Mouse (Mus musculus) lung, embryonic 14.5 days (tissue): ENCODE measurements at regions not wholly inside any gene's neighbourhood (a gene's known extent, or its start where the extent isn't known, plus 50 kb on each side); places are given as distances from the start of the nearest gene placed in this dataset.
A peak's percentile ranks its signal among the peaks of the same experiment; 100 is the strongest.

Source experiments
- ATAC-seq: fragments of 200-750 bp; cut with Nextera tagmentation; 2 replicates; pipeline ENCODE4 v1.8.0; 2017; ENCODE audit warnings: mild to moderate bottlenecking, moderate TSS enrichment, moderate library complexity; ENCODE audit not compliant: insufficient read depth
- DNase-seq: peaks from one replicate; pipeline ENCODE4 v3.0.0-alpha.2; 2015
- H3K27ac ChIP-seq: fragments of 300-500 bp; sonication (generic); 2 replicates; pipeline ENCODE4 v1.5.1; 2014; ENCODE audit warnings: low read depth, mild to moderate bottlenecking, moderate library complexity
- H3K27me3 ChIP-seq: fragments of 300-500 bp; sonication (generic); 2 replicates; pipeline ENCODE4 v1.6.1; 2014; ENCODE audit warnings: low read length, control low read depth; ENCODE audit not compliant: insufficient read depth
- H3K36me3 ChIP-seq: fragments of 300-500 bp; sonication (generic); 2 replicates; pipeline ENCODE4 v1.6.1; 2014; ENCODE audit warnings: control low read depth; ENCODE audit not compliant: insufficient read depth
- H3K4me1 ChIP-seq: fragments of 300-500 bp; sonication (generic); 2 replicates; pipeline ENCODE4 v1.6.1; 2014; ENCODE audit warnings: antibody characterized with exemption, control low read depth; ENCODE audit not compliant: insufficient read depth
- H3K4me2 ChIP-seq: fragments of 300-500 bp; sonication (generic); 2 replicates; pipeline ENCODE4 v1.6.1; 2014; ENCODE audit warnings: mild to moderate bottlenecking
- H3K4me3 ChIP-seq: fragments of 300-500 bp; sonication (generic); 2 replicates; pipeline ENCODE4 v1.5.1; 2014; ENCODE audit warnings: low read depth, low read length
- H3K9ac ChIP-seq: fragments of 300-500 bp; sonication (generic); 2 replicates; pipeline ENCODE4 v1.6.1; 2014
- H3K9me3 ChIP-seq: fragments of 300-500 bp; sonication (generic); 2 replicates; pipeline ENCODE4 v1.6.1; 2016; ENCODE audit warnings: low read depth, low read length, control low read depth
- CTCF ChIP-seq: IDR thresholded peaks from 2 replicates; pipeline ENCODE4 v1.5.1; 2016; ENCODE audit warnings: antibody characterized with exemption, low read depth
- WGBS: fragments of 180-500 bp; shearing (Covaris S2); extraction: QIAGEN DNeasy Blood & Tissue Kit; methylation state at CpG from one replicate; pipeline ENCODE4 v1.1.7; 2014; 5-methylcytosine and 5-hydroxymethylcytosine counted together

- Histone ChIP-seq H3K9me3 (no peaks in the 10 kb centered on the region), H3K27me3 (no peaks in the 10 kb centered on the region), H3K4me2 (no peak overlapping the region), H3K36me3 (no peaks in the 10 kb centered on the region), H3K4me1 (no peaks in the 10 kb centered on the region), H3K27ac (no peak overlapping the region), H3K9ac (no peak overlapping the region), H3K4me3 (no peak overlapping the region)
- TF ChIP-seq CTCF = no peak
- ATAC-seq (no peak), DNase-seq (no peak)
These were observed 578.2 kb upstream of the Marcks start for GRCm38 (mm10) chr10:37716946-37717345.

- DNase-seq = peak; percentile 59
- Histone ChIP-seq H3K4me3 (no peak overlapping the region), H3K36me3 (no peaks in the 10 kb centered on the region), H3K27ac (no peak overlapping the region), H3K9ac (no peak overlapping the region), H3K4me1 (no peaks in the 10 kb centered on the region), H3K27me3 (no peaks in the 10 kb centered on the region), H3K9me3 (no peaks in the 10 kb centered on the region), H3K4me2 (no peak overlapping the region)
- TF ChIP-seq CTCF = no peak
- ATAC-seq = no peak
These were observed 572.7 kb upstream of the Marcks start for GRCm38 (mm10) chr10:37711459-37711858.

GRCm38 (mm10) chr10:37694041-37694690 lies 555.4 kb upstream of the Marcks start:
- no peak overlapping the region for H3K4me2 ChIP-seq
- H3K4me3 ChIP-seq = no peak overlapping the region
- no peak overlapping the region for H3K9ac ChIP-seq
- no peaks in the 10 kb centered on the region for H3K9me3 ChIP-seq
- DNase-seq (no peak), ATAC-seq (no peak)
- no peaks in the 10 kb centered on the region for H3K4me1 ChIP-seq
- no peaks in the 10 kb centered on the region for H3K27me3 ChIP-seq
- 69% methylated on average over 7 of the region's 7 CpGs for WGBS
- no peak overlapping the region for H3K27ac ChIP-seq
- no peak for TF ChIP-seq CTCF
- H3K36me3 ChIP-seq = no peaks in the 10 kb centered on the region

GRCm38 (mm10) chr10:37692851-37693250 lies 554.1 kb upstream of the Marcks start:
- no peak overlapping the region for H3K27ac ChIP-seq
- DNase-seq = no peak
- H3K36me3 ChIP-seq = no peaks in the 10 kb centered on the region
- no peak overlapping the region for H3K9ac ChIP-seq
- no peak overlapping the region for H3K4me3 ChIP-seq
- no peak for ATAC-seq
- H3K4me2 ChIP-seq = no peak overlapping the region
- no peak for TF ChIP-seq CTCF
- no peaks in the 10 kb centered on the region for H3K4me1 ChIP-seq
- no peaks in the 10 kb centered on the region for H3K9me3 ChIP-seq
- no peaks in the 10 kb centered on the region for H3K27me3 ChIP-seq

- DNase-seq (no peak), ATAC-seq (no peak)
- Histone ChIP-seq H3K27me3 (no peaks in the 10 kb centered on the region), H3K4me2 (no peak overlapping the region), H3K27ac (no peak overlapping the region), H3K36me3 (no peaks in the 10 kb centered on the region), H3K4me1 (no peaks in the 10 kb centered on the region), H3K9ac (no peak overlapping the region), H3K4me3 (no peak overlapping the region), H3K9me3 (no peaks in the 10 kb centered on the region)
- no peak for TF ChIP-seq CTCF
- WGBS = 56% methylated on average over 2 of the region's 2 CpGs
These were observed 553.2 kb upstream of the Marcks start for GRCm38 (mm10) chr10:37691939-37692338.

- no peaks in the 10 kb centered on the region for H3K27me3 ChIP-seq
- peak; percentile 64 for DNase-seq
- H3K27ac ChIP-seq = no peak overlapping the region
- no peak for TF ChIP-seq CTCF
- no peak overlapping the region for H3K4me2 ChIP-seq
- H3K9ac ChIP-seq = no peak overlapping the region
- H3K9me3 ChIP-seq = no peaks in the 10 kb centered on the region
- H3K36me3 ChIP-seq = no peaks in the 10 kb centered on the region
- no peak overlapping the region for H3K4me3 ChIP-seq
- H3K4me1 ChIP-seq = no peaks in the 10 kb centered on the region
- no peak for ATAC-seq
These were observed 544.4 kb upstream of the Marcks start for GRCm38 (mm10) chr10:37683101-37683500.

- Histone ChIP-seq H3K36me3 (no peaks in the 10 kb centered on the region), H3K27ac (no peak overlapping the region), H3K4me1 (no peaks in the 10 kb centered on the region), H3K4me2 (no peak overlapping the region), H3K4me3 (no peak overlapping the region), H3K9me3 (no peaks in the 10 kb centered on the region), H3K9ac (no peak overlapping the region), H3K27me3 (no peaks in the 10 kb centered on the region)
- ATAC-seq = no peak
- no peak for DNase-seq
- TF ChIP-seq CTCF = no peak
These were observed 541.9 kb upstream of the Marcks start for GRCm38 (mm10) chr10:37680601-37681000.

- ATAC-seq (no peak), DNase-seq (no peak)
- TF ChIP-seq CTCF = no peak
- 62% methylated on average over 1 of the region's 1 CpGs for WGBS
- H3K4me2 ChIP-seq = no peak overlapping the region
- no peaks in the 10 kb centered on the region for H3K36me3 ChIP-seq
- no peak overlapping the region for H3K27ac ChIP-seq
- no peaks in the 10 kb centered on the region for H3K27me3 ChIP-seq
- H3K9ac ChIP-seq = no peak overlapping the region
- no peaks in the 10 kb centered on the region for H3K4me1 ChIP-seq
- H3K9me3 ChIP-seq = no peaks in the 10 kb centered on the region
- H3K4me3 ChIP-seq = no peak overlapping the region
These were observed 539.1 kb upstream of the Marcks start for GRCm38 (mm10) chr10:37677826-37678225.
